10 mouse cellular contexts compared by ENCODE assay signal in genomic region chr11:69443328-69443727, GRCm38 (mm10). TPM values are rescaled to one million over a fixed set of nuclear protein-coding genes. Genes with fewer than 3 reads are reported as not detected.
DNase-seq lines count a peak whose midpoint lies in the region; ATAC-seq and TF ChIP-seq lines count a peak whose summit lies in the region.
"Had no signal": no experiment of that assay in that cellular context is flagged by ENCODE, and none has a peak within 500 bp of the region (broad histone marks: within the 10 kb centered on the region; RNA-seq: fewer than 3 reads in every experiment).

No protein-coding gene starts in this region.

- 32% methylated on average over 5 of the region's 5 CpGs for WGBS in heart, embryonic 12.5 days
- WGBS in lung, embryonic 16.5 days: 9% methylated on average over 5 of the region's 5 CpGs
- 54% methylated on average over 5 of the region's 5 CpGs for WGBS in hindbrain, embryonic 16.5 days

- TF ChIP-seq CTCF in MEL (IDR thresholded peaks at IDR 0.05 in 2 of 3, conservative IDR thresholded peaks at IDR 0.05 in 1 of 3; ENCODE audit: control insufficient read depth in 1 of 3, insufficient read depth in 1 of 3, low read depth in 2 of 3, low read length in 3 of 3, poor library complexity in 1 of 3, severe bottlenecking in 1 of 3): no peak

- no peak overlapping the region for H3K4me3 ChIP-seq in MEL (ENCODE audit: control insufficient read depth in 1 of 2, insufficient read depth in 1 of 2, low read depth in 2 of 2, low read length in 2 of 2)
- no peak overlapping the region for H3K4me3 ChIP-seq in heart, embryonic 12.5 days
- H3K4me3 ChIP-seq in lung, embryonic 16.5 days (ENCODE audit: low read length): no peak overlapping the region
- no peak overlapping the region for H3K4me3 ChIP-seq in hindbrain, embryonic 16.5 days (ENCODE audit: low read length)
- H3K4me3 ChIP-seq: erythroblast, embryonic 14.5 days; limb, embryonic 13.5 days had no signal

- ATAC-seq in heart, embryonic 12.5 days (ENCODE audit: insufficient number of reproducible peaks, low FRiP score): peak; percentile 46; the same call in 1 of the 2 replicates
- ATAC-seq in lung, embryonic 16.5 days (ENCODE audit: low read depth): peak; percentile 92
- no peak for ATAC-seq in hindbrain, embryonic 16.5 days

- no peaks in the 10 kb centered on the region for H3K9me3 ChIP-seq in MEL (replicated peaks; ENCODE audit: insufficient read depth, low read length)
- peaks cover 6% of the 10 kb centered on the region; the same call in 1 of the 2 replicates for H3K9me3 ChIP-seq in heart, embryonic 12.5 days (replicated peaks)
- H3K9me3 ChIP-seq in lung, embryonic 16.5 days (ENCODE audit: control insufficient read depth, low read length): no peaks in the 10 kb centered on the region
- H3K9me3 ChIP-seq in hindbrain, embryonic 16.5 days (ENCODE audit: control insufficient read depth, low read length): no peaks in the 10 kb centered on the region

- TF ChIP-seq POLR2A in MEL (IDR thresholded peaks at IDR 0.05; ENCODE audit: control insufficient read depth in 1 of 2, insufficient read depth in 1 of 2, low read depth in 1 of 2, low read length in 2 of 2, poor library complexity in 1 of 2): no peak

- H3K4me2 ChIP-seq in heart, embryonic 12.5 days: no peak overlapping the region
- no peak overlapping the region for H3K4me2 ChIP-seq in lung, embryonic 16.5 days (ENCODE audit: low read depth, low read length)
- H3K4me2 ChIP-seq in hindbrain, embryonic 16.5 days (ENCODE audit: low read length): no peak overlapping the region
- H3K4me2 ChIP-seq: limb, embryonic 13.5 days had no signal

- no peak for TF ChIP-seq EP300 in MEL (IDR thresholded peaks at IDR 0.05; ENCODE audit: low read depth in 1 of 2, low read length in 2 of 2)

- no peak overlapping the region for H3K9ac ChIP-seq in MEL (ENCODE audit: control insufficient read depth, low read depth, low read length, poor library complexity, severe bottlenecking)
- H3K9ac ChIP-seq in heart, embryonic 12.5 days: no peak overlapping the region
- H3K9ac ChIP-seq in lung, embryonic 16.5 days (ENCODE audit: low read length): no peak overlapping the region
- H3K9ac ChIP-seq in hindbrain, embryonic 16.5 days (ENCODE audit: low read depth, low read length): no peak overlapping the region
- H3K9ac ChIP-seq: limb, embryonic 13.5 days had no signal

- H3K4me1 ChIP-seq in MEL (ENCODE audit: control insufficient read depth in 1 of 2, insufficient read depth in 2 of 2, low read length in 2 of 2): peaks cover 0 to 5% of the 10 kb centered on the region in 2 experiments; a peak in 1 of 4 replicates
- peaks cover 12% of the 10 kb centered on the region for H3K4me1 ChIP-seq in heart, embryonic 12.5 days (replicated peaks)
- H3K4me1 ChIP-seq in lung, embryonic 16.5 days (replicated peaks; ENCODE audit: control insufficient read depth, insufficient read depth, low read length): peaks cover 3% of the 10 kb centered on the region; the same call in 1 of the 2 replicates
- no peaks in the 10 kb centered on the region; the same call in 1 of the 2 replicates for H3K4me1 ChIP-seq in hindbrain, embryonic 16.5 days (ENCODE audit: control insufficient read depth, insufficient read depth, low read depth, low read length)
- H3K4me1 ChIP-seq: limb, embryonic 13.5 days had no signal

- peak; percentile 48 for DNase-seq in adrenal gland, adult 2 months
- no peak for DNase-seq in adrenal gland, adult 8-10 months
- peak; percentile 44 for DNase-seq in MEL (ENCODE audit: low read depth, low spot score)
- DNase-seq in spleen, postnatal 36 days (ENCODE audit: low spot score in 2 of 2): no peak
- DNase-seq in c-Kit-positive CD71-positive TER-119-positive erythroid progenitor cells, embryonic 14.5 days (ENCODE audit: low spot score): no peak

- no peak overlapping the region for H3K27ac ChIP-seq in MEL (ENCODE audit: control insufficient read depth, low read depth, low read length)
- H3K27ac ChIP-seq in heart, embryonic 12.5 days (ENCODE audit: poor library complexity, severe bottlenecking): no peak overlapping the region
- H3K27ac ChIP-seq in lung, embryonic 16.5 days (ENCODE audit: low read length): peak overlapping the region; percentile 7
- H3K27ac ChIP-seq in hindbrain, embryonic 16.5 days (ENCODE audit: low read depth, low read length): no peak overlapping the region
- H3K27ac ChIP-seq: limb, embryonic 13.5 days had no signal

- TF ChIP-seq RAD21 in MEL (IDR thresholded peaks at IDR 0.05; ENCODE audit: low read depth, low read length): no peak

- H3K27me3 ChIP-seq in MEL (ENCODE audit: control insufficient read depth in 1 of 2, insufficient read depth in 2 of 2, low read length in 2 of 2): peaks cover 2% of the 10 kb centered on the region in 2 experiments; a peak in 3 of 4 replicates
- 0 out of 2 replicates have a peak, but pooled peaks cover 2% of the 10 kb centered on the region for H3K27me3 ChIP-seq in heart, embryonic 12.5 days (replicated peaks)
- no peaks in the 10 kb centered on the region for H3K27me3 ChIP-seq in lung, embryonic 16.5 days (ENCODE audit: control insufficient read depth, insufficient read depth, low read depth, low read length)
- H3K27me3 ChIP-seq in hindbrain, embryonic 16.5 days (replicated peaks; ENCODE audit: control insufficient read depth, insufficient read depth, low read length): no peaks in the 10 kb centered on the region
- H3K27me3 ChIP-seq: limb, embryonic 13.5 days had no signal

- H3K36me3 ChIP-seq in MEL (ENCODE audit: control insufficient read depth in 1 of 2, insufficient read depth in 2 of 2, low read length in 2 of 2): no peaks in the 10 kb centered on the region
- H3K36me3 ChIP-seq in heart, embryonic 12.5 days: no peaks in the 10 kb centered on the region
- H3K36me3 ChIP-seq in lung, embryonic 16.5 days (ENCODE audit: control insufficient read depth, insufficient read depth, low read length): no peaks in the 10 kb centered on the region
- no peaks in the 10 kb centered on the region for H3K36me3 ChIP-seq in hindbrain, embryonic 16.5 days (ENCODE audit: control insufficient read depth, insufficient read depth, low read length)
- H3K36me3 ChIP-seq: limb, embryonic 13.5 days had no signal

- H3K79me2 ChIP-seq in MEL (ENCODE audit: control insufficient read depth, insufficient read depth, low read length, poor library complexity): no peaks in the 10 kb centered on the region

TF ChIP-seq in MEL, 35 proteins besides CTCF, POLR2A, EP300 and RAD21 (continues in another document):
- TF ChIP-seq ZMIZ1 (IDR thresholded peaks at IDR 0.05; ENCODE audit: low read depth, low read length) (no peak), POLR2AphosphoS5 (IDR thresholded peaks at IDR 0.05; ENCODE audit: borderline replicate concordance, low read depth, low read length) (no peak), GATA1 (IDR thresholded peaks at IDR 0.05; ENCODE audit: low read depth, low read length) (no peak), MAX (IDR thresholded peaks at IDR 0.05; ENCODE audit: low read length) (peak; percentile 59; the same call in 1 of the 2 replicates), MXI1 (IDR thresholded peaks at IDR 0.05; ENCODE audit: low read depth, low read length) (0 out of 2 replicates have a peak, but pooled peaks have one; percentile 37)

RNA-seq across cellular contexts. Expression of gene Kdm6b, which starts 29.9 kb away (rescaled TPM):
- 10 to 100 TPM; 31.4 to 41.5 TPM for total RNA-seq in adrenal gland, adult 2 months (2021)
- 17.4 and 18.7 TPM in 2 replicates for polyA plus RNA-seq in adrenal gland, adult 2 months (2012; rRNA removed)
- 10 to 100 TPM; 20.4 to 44.2 (median 35.1) TPM for total RNA-seq in adrenal gland, adult 8-10 months (2022)
- 5.8 and 7.2 TPM in 2 replicates for total RNA-seq in MEL (2012; rRNA removed)
- 10 to 100 TPM; 25.0 to 43.4 TPM for polyA plus RNA-seq in MEL (2012; ENCODE audit: insufficient read depth in 1 of 2, insufficient read length in 2 of 2, low read depth in 1 of 2, low replicate concordance in 2 of 2, missing spikeins in 1 of 2)
- polyA plus RNA-seq in heart, embryonic 12.5 days (2016; fragmentation: Nextera tagmentation; extraction: Ambion mirVana): 24.9 and 25.4 TPM in 2 replicates
- polyA plus RNA-seq in lung, embryonic 16.5 days (2015; fragmentation: Nextera tagmentation; extraction: Ambion mirVana): 25.2 and 26.0 TPM in 2 replicates
- polyA plus RNA-seq in hindbrain, embryonic 16.5 days (2015; fragmentation: Nextera tagmentation; extraction: Ambion mirVana): 22.9 and 29.0 TPM in 2 replicates

RNA-seq across cellular contexts. Expression of gene Tmem88, which starts 45.3 kb away (rescaled TPM):
- 10 to 100 TPM; 10.8 to 16.0 TPM for total RNA-seq in adrenal gland, adult 2 months (2021)
- 86.3 and 94.7 TPM in 2 replicates for polyA plus RNA-seq in adrenal gland, adult 2 months (2012; rRNA removed)
- 10 to 100 TPM in 2 of 4 experiments, 1 to 10 TPM in 2; 6.3 to 16.0 (median 10.4) TPM for total RNA-seq in adrenal gland, adult 8-10 months (2022)
- total RNA-seq in MEL (2012; rRNA removed): 0.39 TPM in 2 replicates
- under 1 TPM in 1 of 2 experiments, not detected in 1; 0.45 TPM for polyA plus RNA-seq in MEL (2012; ENCODE audit: insufficient read depth in 1 of 2, insufficient read length in 2 of 2, low read depth in 1 of 2, low replicate concordance in 2 of 2, missing spikeins in 1 of 2)
- 34.4 and 35.7 TPM in 2 replicates for polyA plus RNA-seq in heart, embryonic 12.5 days (2016; fragmentation: Nextera tagmentation; extraction: Ambion mirVana)
- polyA plus RNA-seq in lung, embryonic 16.5 days (2015; fragmentation: Nextera tagmentation; extraction: Ambion mirVana): 54.7 and 57.4 TPM in 2 replicates
- polyA plus RNA-seq in hindbrain, embryonic 16.5 days (2015; fragmentation: Nextera tagmentation; extraction: Ambion mirVana): 8.9 and 9.2 TPM in 2 replicates

RNA-seq across cellular contexts. Expression of gene Cyb5d1, which starts 47.9 kb away (rescaled TPM):
- total RNA-seq in adrenal gland, adult 2 months (2021): 10 to 100 TPM; 44.2 to 59.7 TPM
- 10.7 and 11.8 TPM in 2 replicates for polyA plus RNA-seq in adrenal gland, adult 2 months (2012; rRNA removed)
- total RNA-seq in adrenal gland, adult 8-10 months (2022): 10 to 100 TPM; 53.9 to 65.7 (median 60.5) TPM
- 26.8 and 39.6 TPM in 2 replicates for total RNA-seq in MEL (2012; rRNA removed)
- 10 to 100 TPM in 1 of 2 experiments, not detected in 1; 21.3 TPM for polyA plus RNA-seq in MEL (2012; ENCODE audit: insufficient read depth in 1 of 2, insufficient read length in 2 of 2, low read depth in 1 of 2, low replicate concordance in 2 of 2, missing spikeins in 1 of 2)
- polyA plus RNA-seq in heart, embryonic 12.5 days (2016; fragmentation: Nextera tagmentation; extraction: Ambion mirVana): 24.8 and 27.1 TPM in 2 replicates
- polyA plus RNA-seq in lung, embryonic 16.5 days (2015; fragmentation: Nextera tagmentation; extraction: Ambion mirVana): 32.3 and 32.6 TPM in 2 replicates
- polyA plus RNA-seq in hindbrain, embryonic 16.5 days (2015; fragmentation: Nextera tagmentation; extraction: Ambion mirVana): 28.7 and 33.0 TPM in 2 replicates

RNA-seq across cellular contexts. Expression of gene Naa38, which starts 48.0 kb away (rescaled TPM):
- 100 to 1,000 TPM; 124 to 157 TPM for total RNA-seq in adrenal gland, adult 2 months (2021)
- 175 and 193 TPM in 2 replicates for polyA plus RNA-seq in adrenal gland, adult 2 months (2012; rRNA removed)
- total RNA-seq in adrenal gland, adult 8-10 months (2022): 100 to 1,000 TPM; 138 to 160 (median 154) TPM
- total RNA-seq in MEL (2012; rRNA removed): 190 and 191 TPM in 2 replicates
- polyA plus RNA-seq in MEL (2012; ENCODE audit: insufficient read depth in 1 of 2, insufficient read length in 2 of 2, low read depth in 1 of 2, low replicate concordance in 2 of 2, missing spikeins in 1 of 2): 100 to 1,000 TPM in 1 of 2 experiments, not detected in 1; 173 TPM
- 147 and 150 TPM in 2 replicates for polyA plus RNA-seq in heart, embryonic 12.5 days (2016; fragmentation: Nextera tagmentation; extraction: Ambion mirVana)
- polyA plus RNA-seq in lung, embryonic 16.5 days (2015; fragmentation: Nextera tagmentation; extraction: Ambion mirVana): 158 and 165 TPM in 2 replicates
- polyA plus RNA-seq in hindbrain, embryonic 16.5 days (2015; fragmentation: Nextera tagmentation; extraction: Ambion mirVana): 102 and 130 TPM in 2 replicates

Comparison
In these comparisons a context has a peak if more than half of its experiments do, and no peak if none do; other contexts are left out.
1. DNase-seq: peak in adrenal gland, adult 2 months (single experiment) and MEL (single experiment); none in adrenal gland, adult 8-10 months (single experiment), spleen, postnatal 36 days (0 of 2) and c-Kit-positive CD71-positive TER-119-positive erythroid progenitor cells, embryonic 14.5 days (single experiment).